Mouse (Mus musculus): ENCODE results near the gene Tfap2b. TPM values are rescaled to one million over a fixed set of nuclear protein-coding genes. Genes with fewer than 3 reads are reported as not detected.
A peak's percentile ranks its signal among the peaks of the same experiment; 100 is the strongest.

Tfap2b gene
- total RNA-seq, 2 experiments from 2014 or later, result 5.7 to 6.8 TPM

GRCm38 (mm10) chr1:19232743-19233142, 24.0 kb downstream of the Tfap2b start:
- DNase-seq, result no peak

GRCm38 (mm10) chr1:19233857-19234256, 25.1 kb downstream of the Tfap2b start:
- DNase-seq, result no peak

- DNase-seq, result no peak
These were observed 25.9 kb downstream of the Tfap2b start for GRCm38 (mm10) chr1:19234432-19235205.

GRCm38 (mm10) chr1:19236051-19236450, 27.3 kb downstream of the Tfap2b start:
- no peak for DNase-seq

- no peak for DNase-seq
These were observed 27.9 kb downstream of the Tfap2b start for GRCm38 (mm10) chr1:19236591-19236990.

- DNase-seq, result no peak
These were observed 28.3 kb downstream of the Tfap2b start for GRCm38 (mm10) chr1:19237061-19237460.

- DNase-seq, result no peak
These were observed 29.2 kb downstream of the Tfap2b start for GRCm38 (mm10) chr1:19237721-19238410.

- no peak for DNase-seq
These were observed 31.3 kb downstream of the Tfap2b start for GRCm38 (mm10) chr1:19240054-19240453.

GRCm38 (mm10) chr1:19241316-19241715, 32.6 kb downstream of the Tfap2b start:
- DNase-seq, result peak in 1 of 2 experiments; percentile 6

GRCm38 (mm10) chr1:19242021-19242420, 33.3 kb downstream of the Tfap2b start:
- DNase-seq, result no peak

GRCm38 (mm10) chr1:19245032-19245431, 36.3 kb downstream of the Tfap2b start:
- no peak for DNase-seq

GRCm38 (mm10) chr1:19251286-19251685, 42.6 kb downstream of the Tfap2b start:
- DNase-seq, result no peak

GRCm38 (mm10) chr1:19269596-19269995, 60.9 kb downstream of the Tfap2b start:
- DNase-seq, result no peak

Other genes starting within 250 kb of the Tfap2b start
- gene Tfap2d, start 105.9 kb upstream of the Tfap2b start, total RNA-seq (2021), result not detected